Mouse (Mus musculus) C2C12 (cell line): ENCODE data around the gene Gm29776.

Source experiments
- CEBPB ChIP-seq: IDR thresholded peaks from one replicate; pipeline ENCODE4 v1.6.1; 2011; ENCODE audit warnings: low read depth, mild to moderate bottlenecking, control low read depth, moderate library complexity
- CTCF ChIP-seq: IDR thresholded peaks from one replicate; pipeline ENCODE4 v1.5.1; 2011; ENCODE audit not compliant: control insufficient read depth, insufficient read depth, insufficient read length
- FOSL1 ChIP-seq: IDR thresholded peaks from one replicate; pipeline ENCODE4 v1.8.0; 2011; ENCODE audit warnings: mild to moderate bottlenecking, low read length; ENCODE audit not compliant: poor library complexity, insufficient read depth, severe bottlenecking
- MYOD1 ChIP-seq: IDR thresholded peaks from one replicate; pipeline ENCODE4 v1.6.1; 2011; ENCODE audit warnings: low read depth; ENCODE audit not compliant: control insufficient read depth, insufficient read length
- USF1 ChIP-seq: IDR thresholded peaks from one replicate; pipeline ENCODE4 v1.6.1; 2011; ENCODE audit warnings: low read depth, mild to moderate bottlenecking, control low read depth, moderate library complexity

GRCm38 (mm10) chr14:54678657-54679304, 19.9 kb downstream of the Gm29776 start:
- no peak for TF ChIP-seq CTCF
- TF ChIP-seq FOSL1, result no peak
- TF ChIP-seq MYOD1, result no peak
- TF ChIP-seq USF1, result no peak
- TF ChIP-seq CEBPB, result no peak
